In the genomic region with DNA sequence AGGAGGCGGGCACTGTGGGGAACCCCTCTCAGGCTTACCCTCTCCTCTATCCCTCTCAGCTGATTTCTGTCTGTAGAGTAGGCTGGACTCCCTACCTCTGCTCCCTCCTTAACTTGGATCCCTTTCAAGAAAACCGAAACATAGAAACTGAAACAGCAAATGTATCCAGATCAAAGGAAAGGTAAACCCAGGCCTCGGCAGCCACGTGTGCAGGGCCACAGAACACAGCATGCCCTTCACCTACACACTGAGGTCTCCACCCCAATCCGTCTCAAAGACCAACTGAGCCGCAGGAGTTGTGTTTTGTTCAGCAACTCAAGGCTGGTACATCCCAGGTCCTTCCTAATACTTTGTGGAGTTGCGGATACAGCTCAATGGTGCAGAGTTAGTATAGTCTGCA, we compare ENCODE assay signal across 1 mouse cellular context.
TF ChIP-seq lines count a peak whose summit lies in the region.

No protein-coding gene starts in this region.

TF ChIP-seq in CH12.LX, 34 proteins besides CTCF, POLR2A, EP300 and RAD21:
- TF ChIP-seq NRF1 (IDR thresholded peaks at IDR 0.05; ENCODE audit: low read depth, low read length) (no peak), MEF2A (IDR thresholded peaks at IDR 0.05; ENCODE audit: borderline replicate concordance, low read depth, low read length) (no peak), MYC (IDR thresholded peaks at IDR 0.05; ENCODE audit: low read depth, low read length) (0 out of 2 replicates have a peak, but pooled peaks have one; percentile 47), ELF1 (IDR thresholded peaks at IDR 0.05; ENCODE audit: low read depth, low read length) (no peak), RCOR1 (conservative IDR thresholded peaks at IDR 0.05; ENCODE audit: low read depth, low read length) (no peak), NELFE (IDR thresholded peaks at IDR 0.05; ENCODE audit: low read depth, low read length) (no peak), CHD1 (IDR thresholded peaks at IDR 0.05; ENCODE audit: low read depth, low read length) (no peak), TCF12 (IDR thresholded peaks at IDR 0.05; ENCODE audit: low read depth, low read length) (no peak), KAT2A (IDR thresholded peaks at IDR 0.05; ENCODE audit: insufficient replicate concordance, low read length) (no peak), MAX (IDR thresholded peaks at IDR 0.05; ENCODE audit: low read length) (0 out of 2 replicates have a peak, but pooled peaks have one; percentile 43), JUN (IDR thresholded peaks at IDR 0.05; ENCODE audit: insufficient read depth, low read depth, low read length) (no peak), JUND (conservative IDR thresholded peaks at IDR 0.05; ENCODE audit: low read depth, low read length) (no peak), SMC3 (IDR thresholded peaks at IDR 0.05; ENCODE audit: low read depth, low read length) (no peak), ETS1 (conservative IDR thresholded peaks at IDR 0.05; ENCODE audit: low read depth, low read length) (no peak), SIN3A (IDR thresholded peaks at IDR 0.05; ENCODE audit: low read length) (no peak), UBTF (IDR thresholded peaks at IDR 0.05; ENCODE audit: low read depth, low read length) (no peak), HCFC1 (IDR thresholded peaks at IDR 0.05; ENCODE audit: low read depth, low read length) (no peak), MXI1 (IDR thresholded peaks at IDR 0.05; ENCODE audit: low read depth, low read length) (peak; percentile 70; the same call in 1 of the 2 replicates), IRF4 (IDR thresholded peaks at IDR 0.05; ENCODE audit: low read depth, low read length) (peak; percentile 5; the same call in 1 of the 2 replicates), POLR2AphosphoS2 (IDR thresholded peaks at IDR 0.05; ENCODE audit: low read depth, low read length) (no peak), ZNF384 (IDR thresholded peaks at IDR 0.05; ENCODE audit: low read depth, low read length) (no peak), ZC3H11A (IDR thresholded peaks at IDR 0.05; ENCODE audit: low read depth, low read length) (no peak)
TF ChIP-seq in CH12.LX: peak in this region for 4.
